Mouse (Mus musculus): ENCODE measurements around the gene Rnd3. TPM values are rescaled to one million over a fixed set of nuclear protein-coding genes. Genes with fewer than 3 reads are reported as not detected.

Rnd3 gene
- polyA plus RNA-seq, 1 experiment from 2014 or later = 120 TPM

- H3K9ac ChIP-seq = no peak overlapping the region
- H3K4me3 ChIP-seq = no peak overlapping the region
- no peaks in the 10 kb centered on the region for H3K4me1 ChIP-seq (replicated peaks)
- ATAC-seq (ENCODE audit: low FRiP score, low read depth) = no peak
- no peaks in the 10 kb centered on the region for H3K36me3 ChIP-seq
- WGBS = 57% methylated on average over 2 of the region's 2 CpGs
- H3K27ac ChIP-seq (replicated peaks) = no peak overlapping the region
- no peaks in the 10 kb centered on the region for H3K27me3 ChIP-seq
- H3K4me2 ChIP-seq = no peak overlapping the region
- no peaks in the 10 kb centered on the region for H3K9me3 ChIP-seq
Observed at GRCm38 (mm10) chr2:51110271-51110670, 38.6 kb downstream of the Rnd3 start.

- WGBS = 72% methylated on average over 5 of the region's 5 CpGs
Observed at GRCm38 (mm10) chr2:51108631-51109030, 40.3 kb downstream of the Rnd3 start.

GRCm38 (mm10) chr2:51101187-51101586 lies 47.7 kb downstream of the Rnd3 start:
- H3K36me3 ChIP-seq = no peaks in the 10 kb centered on the region
- ATAC-seq (ENCODE audit: low FRiP score, low read depth) = no peak

More at GRCm38 (mm10) chr2:51108631-51109030, 40.3 kb downstream of the Rnd3 start:
- ATAC-seq (ENCODE audit: low FRiP score, low read depth) = no peak
- no peaks in the 10 kb centered on the region for H3K36me3 ChIP-seq
- H3K27me3 ChIP-seq = no peaks in the 10 kb centered on the region
- H3K9me3 ChIP-seq = no peaks in the 10 kb centered on the region
- no peak overlapping the region for H3K4me3 ChIP-seq
- H3K4me1 ChIP-seq (replicated peaks) = no peaks in the 10 kb centered on the region
- no peak overlapping the region for H3K4me2 ChIP-seq
- H3K27ac ChIP-seq (replicated peaks) = no peak overlapping the region
- no peak overlapping the region for H3K9ac ChIP-seq

GRCm38 (mm10) chr2:51099987-51100386 lies 48.9 kb downstream of the Rnd3 start:
- ATAC-seq (ENCODE audit: low FRiP score, low read depth) = 0 out of 2 replicates have a peak, but pooled peaks have one; percentile 34
- H3K4me1 ChIP-seq (replicated peaks) = no peaks in the 10 kb centered on the region
- no peaks in the 10 kb centered on the region for H3K27me3 ChIP-seq
- WGBS = 48% methylated on average over 9 of the region's 9 CpGs
- no peaks in the 10 kb centered on the region for H3K9me3 ChIP-seq
- no peak overlapping the region for H3K4me3 ChIP-seq
- H3K27ac ChIP-seq (replicated peaks) = no peak overlapping the region
- no peaks in the 10 kb centered on the region for H3K36me3 ChIP-seq
- no peak overlapping the region for H3K4me2 ChIP-seq
- no peak overlapping the region for H3K9ac ChIP-seq

More at GRCm38 (mm10) chr2:51101187-51101586, 47.7 kb downstream of the Rnd3 start:
- no peaks in the 10 kb centered on the region for H3K9me3 ChIP-seq
- H3K27ac ChIP-seq (replicated peaks) = no peak overlapping the region
- no peak overlapping the region for H3K4me3 ChIP-seq
- no peak overlapping the region for H3K9ac ChIP-seq
- WGBS = 61% methylated on average over 4 of the region's 4 CpGs
- no peaks in the 10 kb centered on the region for H3K4me1 ChIP-seq (replicated peaks)
- no peaks in the 10 kb centered on the region for H3K27me3 ChIP-seq
- H3K4me2 ChIP-seq = no peak overlapping the region

- Histone ChIP-seq H3K9ac (no peak overlapping the region), H3K9me3 (no peaks in the 10 kb centered on the region), H3K36me3 (no peaks in the 10 kb centered on the region), H3K4me2 (no peak overlapping the region), H3K27me3 (no peaks in the 10 kb centered on the region), H3K4me3 (no peak overlapping the region), H3K4me1 (replicated peaks) (no peaks in the 10 kb centered on the region), H3K27ac (replicated peaks) (no peak overlapping the region)
- no peak for ATAC-seq (ENCODE audit: low FRiP score, low read depth)
- WGBS = 84% methylated on average over 1 of the region's 1 CpGs
Observed at GRCm38 (mm10) chr2:51099240-51099639, 49.7 kb downstream of the Rnd3 start.

GRCm38 (mm10) chr2:51090688-51091087 lies 58.2 kb downstream of the Rnd3 start:
- 0 out of 2 replicates have a peak, but pooled peaks have one; percentile 19 for ATAC-seq (ENCODE audit: low FRiP score, low read depth)
- 45% methylated on average over 7 of the region's 7 CpGs for WGBS
- Histone ChIP-seq H3K36me3 (no peaks in the 10 kb centered on the region), H3K27ac (replicated peaks) (no peak overlapping the region), H3K27me3 (no peaks in the 10 kb centered on the region), H3K4me2 (no peak overlapping the region), H3K9me3 (no peaks in the 10 kb centered on the region), H3K9ac (no peak overlapping the region), H3K4me1 (replicated peaks) (peaks cover 16% of the 10 kb centered on the region), H3K4me3 (no peak overlapping the region)

- Histone ChIP-seq H3K36me3 (no peaks in the 10 kb centered on the region), H3K4me1 (replicated peaks) (peaks cover 20% of the 10 kb centered on the region), H3K4me3 (no peak overlapping the region), H3K27me3 (no peaks in the 10 kb centered on the region), H3K4me2 (no peak overlapping the region), H3K9ac (no peak overlapping the region), H3K9me3 (no peaks in the 10 kb centered on the region), H3K27ac (replicated peaks) (no peak overlapping the region)
- ATAC-seq (ENCODE audit: low FRiP score, low read depth) = no peak
- WGBS = 17% methylated on average over 8 of the region's 8 CpGs
Observed at GRCm38 (mm10) chr2:51090049-51090448, 58.9 kb downstream of the Rnd3 start.

GRCm38 (mm10) chr2:51088843-51089573 lies 59.9 kb downstream of the Rnd3 start:
- Histone ChIP-seq H3K4me3 (no peak overlapping the region), H3K9me3 (no peaks in the 10 kb centered on the region), H3K4me2 (no peak overlapping the region), H3K9ac (no peak overlapping the region), H3K4me1 (replicated peaks) (peaks cover 20% of the 10 kb centered on the region), H3K27me3 (no peaks in the 10 kb centered on the region), H3K36me3 (no peaks in the 10 kb centered on the region), H3K27ac (replicated peaks) (no peak overlapping the region)
- no peak for ATAC-seq (ENCODE audit: low FRiP score, low read depth)
- 69% methylated on average over 11 of the region's 11 CpGs for WGBS

GRCm38 (mm10) chr2:51088123-51088453 lies 60.8 kb downstream of the Rnd3 start:
- 22% methylated on average over 3 of the region's 3 CpGs for WGBS
- no peaks in the 10 kb centered on the region for H3K9me3 ChIP-seq

GRCm38 (mm10) chr2:51087307-51088122 lies 61.4 kb downstream of the Rnd3 start:
- Histone ChIP-seq H3K27ac (replicated peaks) (peak overlapping the region; percentile 65), H3K4me1 (replicated peaks) (peaks cover 23% of the 10 kb centered on the region), H3K4me3 (no peak overlapping the region), H3K4me2 (peak overlapping the region; percentile 31), H3K36me3 (no peaks in the 10 kb centered on the region), H3K9ac (no peak overlapping the region), H3K9me3 (no peaks in the 10 kb centered on the region), H3K27me3 (no peaks in the 10 kb centered on the region)
- WGBS = 19% methylated on average over 12 of the region's 12 CpGs
- ATAC-seq (ENCODE audit: low FRiP score, low read depth) = peak; percentile 80

More at GRCm38 (mm10) chr2:51088123-51088453, 60.8 kb downstream of the Rnd3 start:
- H3K4me2 ChIP-seq = peak overlapping the region; percentile 31
- no peaks in the 10 kb centered on the region for H3K36me3 ChIP-seq
- no peaks in the 10 kb centered on the region for H3K27me3 ChIP-seq
- no peak overlapping the region for H3K9ac ChIP-seq
- H3K4me1 ChIP-seq (replicated peaks) = peaks cover 20% of the 10 kb centered on the region
- H3K4me3 ChIP-seq = no peak overlapping the region
- H3K27ac ChIP-seq (replicated peaks) = peak overlapping the region; percentile 65
- 0 out of 2 replicates have a peak, but pooled peaks have one; percentile 6 for ATAC-seq (ENCODE audit: low FRiP score, low read depth)

- no peaks in the 10 kb centered on the region for H3K9me3 ChIP-seq
- H3K4me1 ChIP-seq (replicated peaks) = peaks cover 29% of the 10 kb centered on the region
- H3K4me2 ChIP-seq = no peak overlapping the region
- no peak overlapping the region for H3K27ac ChIP-seq (replicated peaks)
- no peaks in the 10 kb centered on the region for H3K36me3 ChIP-seq
- H3K9ac ChIP-seq = no peak overlapping the region
- WGBS = 41% methylated on average over 11 of the region's 11 CpGs
- no peak overlapping the region for H3K4me3 ChIP-seq
- ATAC-seq (ENCODE audit: low FRiP score, low read depth) = no peak
- H3K27me3 ChIP-seq = no peaks in the 10 kb centered on the region
Observed at GRCm38 (mm10) chr2:51085155-51085554, 63.8 kb downstream of the Rnd3 start.

GRCm38 (mm10) chr2:51082714-51083351 lies 66.1 kb downstream of the Rnd3 start:
- no peaks in the 10 kb centered on the region for H3K27me3 ChIP-seq
- H3K4me1 ChIP-seq (replicated peaks) = peaks cover 25% of the 10 kb centered on the region
- WGBS = 39% methylated on average over 13 of the region's 13 CpGs

More at GRCm38 (mm10) chr2:51082714-51083351, 66.1 kb downstream of the Rnd3 start:
- Histone ChIP-seq H3K36me3 (no peaks in the 10 kb centered on the region), H3K4me3 (no peak overlapping the region), H3K27ac (replicated peaks) (peak overlapping the region; percentile 70), H3K9ac (no peak overlapping the region), H3K9me3 (no peaks in the 10 kb centered on the region), H3K4me2 (peak overlapping the region; percentile 18; the same call in 1 of the 2 replicates)
- ATAC-seq (ENCODE audit: low FRiP score, low read depth) = peak; percentile 89
